Mouse (Mus musculus) small intestine, adult 2 months (tissue): Measurements from ENCODE around the gene Terb2.

ENCODE experiments used
- CTCF ChIP-seq: fragments of 200-500 bp; IDR thresholded peaks from 2 replicates; pipeline ENCODE4 v1.5.1; 2012; ENCODE audit warnings: low read depth, mild to moderate bottlenecking, control low read depth, inconsistent platforms, low read length, moderate library complexity, mixed read lengths; ENCODE audit not compliant: insufficient replicate concordance, insufficient read length; ENCODE audit errors: extremely low read depth
- POLR2A ChIP-seq: fragments of 200-500 bp; IDR thresholded peaks from 2 replicates; pipeline ENCODE4 v1.6.1; 2012; ENCODE audit warnings: low read depth, mild to moderate bottlenecking, control low read depth, inconsistent platforms, low read length, moderate library complexity

DNA sequence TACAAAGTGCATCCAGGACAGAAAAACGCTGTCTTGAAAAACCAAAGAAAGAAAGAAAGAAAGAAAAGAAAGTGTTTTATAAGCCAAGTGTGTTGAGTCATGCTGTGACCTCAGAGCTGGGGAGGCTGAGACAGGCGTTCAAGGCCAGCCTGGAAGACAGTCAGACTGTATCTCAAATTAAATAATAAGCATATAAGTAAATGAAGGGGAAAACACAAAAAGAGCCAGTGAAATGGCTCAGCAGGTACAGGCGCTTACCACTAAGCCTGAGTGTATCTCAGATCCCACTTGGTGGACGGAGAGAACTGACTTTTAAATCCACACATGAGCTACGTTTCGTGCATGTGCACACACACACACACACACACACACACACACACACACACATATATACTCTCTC is 36.8 kb upstream of the Terb2 start:
- no peak for TF ChIP-seq CTCF
- no peak for TF ChIP-seq POLR2A
